Mouse (Mus musculus) thymus, postnatal 25 days (tissue): ENCODE results near the gene Tnp2.

Experiments used
- DNase-seq: peaks from one replicate; pipeline ENCODE4 v3.0.0; 2022

Gene Tnp2

GRCm38 (mm10) chr16:10767158-10767557 is 21.3 kb downstream of the Tnp2 start:
- peak; percentile 87 for DNase-seq

DNA sequence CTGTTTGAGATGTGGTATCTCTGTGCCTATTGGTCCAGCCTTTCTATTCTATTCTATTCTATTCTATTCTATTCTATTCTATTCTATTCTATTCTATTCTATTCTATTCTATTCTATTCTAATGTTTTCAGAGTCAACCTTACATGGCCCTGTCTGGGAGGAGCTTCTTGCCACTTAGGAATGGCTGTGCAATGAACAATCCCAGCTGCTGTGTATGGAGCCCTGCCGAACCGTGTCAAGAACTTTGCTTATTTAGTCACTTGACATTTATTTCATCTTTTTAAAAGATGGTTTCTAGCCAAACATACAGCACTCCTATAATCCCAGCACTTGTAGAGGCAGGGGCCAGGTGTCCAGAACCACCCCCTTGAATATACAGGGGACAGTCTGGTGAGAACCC is 24.1 kb downstream of the Tnp2 start:
- no peak for DNase-seq

DNA sequence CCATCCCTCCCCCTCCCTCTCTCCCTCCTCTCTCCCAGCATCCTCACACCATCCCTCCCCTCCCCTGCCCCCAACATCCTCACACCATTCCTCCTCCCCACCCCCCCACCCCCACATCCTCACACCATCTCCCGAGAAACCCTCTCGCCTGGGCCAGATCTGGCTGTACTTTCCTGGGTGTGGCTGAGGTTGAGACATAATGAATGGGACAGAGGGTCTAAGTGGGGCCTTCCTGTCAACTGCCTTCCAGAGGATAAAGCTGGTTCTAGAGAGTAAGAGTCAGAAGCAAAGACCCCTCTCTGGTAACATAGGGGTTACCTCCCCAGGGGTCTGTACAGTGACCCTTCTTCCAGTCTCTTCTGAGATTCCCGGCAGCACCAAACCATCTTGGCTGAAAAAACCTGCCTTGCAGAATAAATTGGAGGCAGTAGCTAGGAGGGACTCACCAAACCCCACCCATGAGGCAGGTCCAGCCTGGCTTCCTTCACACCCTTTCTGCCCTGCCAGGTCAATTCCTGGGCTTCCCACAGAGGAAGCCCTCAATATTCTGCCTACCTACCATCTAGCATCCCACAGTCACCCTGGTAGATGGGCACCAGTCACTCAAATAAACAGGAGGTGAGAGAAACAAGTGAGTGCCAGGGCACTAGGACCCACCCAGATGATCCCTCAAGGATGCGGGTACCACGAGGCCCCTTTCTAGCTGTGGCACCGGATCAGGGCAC is 24.8 kb downstream of the Tnp2 start:
- no peak for DNase-seq

DNA sequence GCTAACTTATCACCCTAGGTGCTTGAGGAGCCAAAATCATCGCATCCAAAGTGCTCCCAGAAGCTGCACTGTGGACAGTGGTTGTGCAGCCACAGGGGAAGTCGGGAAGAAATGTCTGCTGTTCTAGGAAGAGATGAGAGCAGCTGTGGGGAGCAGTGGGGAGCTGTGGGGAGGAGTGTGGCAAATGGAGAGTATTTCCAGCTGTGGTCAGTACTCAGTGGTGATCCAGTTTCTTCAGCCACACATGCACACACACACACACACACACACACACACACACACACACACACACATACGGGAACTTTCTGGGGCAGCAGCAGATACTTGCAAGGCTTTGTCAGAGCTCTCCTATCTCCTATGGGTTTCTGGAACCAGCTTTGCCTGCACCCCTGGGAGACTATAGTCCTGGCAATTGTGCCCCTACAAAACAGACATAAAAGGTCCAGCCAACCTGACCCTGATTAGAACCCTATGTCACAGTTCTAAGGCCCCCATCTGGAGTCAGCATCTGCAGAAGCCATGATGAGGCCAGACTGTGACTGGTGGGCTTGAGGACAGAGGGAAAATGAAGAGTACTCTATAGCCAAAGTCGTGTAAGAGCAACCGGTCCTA is 25.8 kb downstream of the Tnp2 start:
- no peak for DNase-seq

DNA sequence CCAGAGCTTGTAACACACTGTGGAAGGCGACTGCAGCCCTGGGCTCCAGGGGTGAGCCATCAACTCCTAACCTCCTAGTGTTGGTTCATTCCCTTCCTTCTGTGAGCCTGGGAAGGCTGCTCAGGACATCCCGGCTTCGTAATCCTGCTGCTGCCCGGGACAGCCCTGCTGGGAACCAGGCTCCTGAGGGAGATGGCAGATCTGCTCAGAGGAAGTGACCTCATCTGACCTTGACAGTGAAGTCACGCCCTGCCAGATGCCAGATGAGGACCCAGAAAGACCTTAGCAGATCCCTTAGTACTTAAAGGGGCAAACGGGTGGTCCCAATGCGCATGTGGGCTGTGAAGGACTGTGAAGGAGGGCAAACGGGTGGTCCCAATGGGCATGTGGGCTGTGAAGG is 27.3 kb downstream of the Tnp2 start:
- no peak for DNase-seq

DNA sequence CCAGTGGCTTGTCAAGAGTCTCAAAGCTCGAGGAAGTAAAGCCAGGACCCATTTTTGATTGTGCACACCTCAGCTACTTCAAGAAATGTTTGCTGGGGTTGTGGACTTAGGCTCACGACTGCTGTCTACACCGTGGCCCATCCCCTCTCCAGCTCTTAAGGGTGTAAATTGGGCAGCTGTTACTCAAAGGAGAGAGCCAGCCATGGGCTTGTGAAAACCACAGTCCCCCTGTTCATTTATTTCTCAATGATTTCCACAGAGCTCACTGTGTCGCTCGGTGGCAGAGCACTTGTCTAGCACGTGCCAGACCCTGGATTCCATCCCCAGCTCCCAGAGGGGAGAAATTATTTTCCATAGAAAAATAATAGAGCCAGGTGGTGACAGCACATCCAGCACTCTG is 32.3 kb downstream of the Tnp2 start:
- DNase-seq = no peak

GRCm38 (mm10) chr16:10754521-10755296 is 33.8 kb downstream of the Tnp2 start:
- DNase-seq = no peak

DNA sequence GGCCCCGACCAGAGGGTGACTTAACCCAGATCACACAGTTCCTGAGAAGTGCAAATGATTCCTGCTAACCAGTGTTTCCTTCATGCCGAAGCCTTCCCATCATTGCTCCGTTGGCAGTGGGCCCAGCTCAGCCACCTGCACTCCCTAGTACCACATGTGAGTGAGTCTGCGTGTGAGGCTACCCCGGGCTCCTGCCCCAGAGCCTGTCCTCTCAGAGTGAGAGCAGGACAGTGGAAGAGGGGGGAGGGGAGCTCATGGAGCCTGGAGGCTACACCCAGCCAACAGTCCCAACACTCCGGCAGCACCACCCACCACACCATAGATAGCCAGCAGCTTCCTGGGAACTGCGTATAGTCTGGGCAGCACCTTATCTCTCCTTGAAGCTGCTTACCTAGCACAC is 38.6 kb downstream of the Tnp2 start:
- DNase-seq = no peak

GRCm38 (mm10) chr16:10749226-10749625 is 39.2 kb downstream of the Tnp2 start:
- peak; percentile 58 for DNase-seq

DNA sequence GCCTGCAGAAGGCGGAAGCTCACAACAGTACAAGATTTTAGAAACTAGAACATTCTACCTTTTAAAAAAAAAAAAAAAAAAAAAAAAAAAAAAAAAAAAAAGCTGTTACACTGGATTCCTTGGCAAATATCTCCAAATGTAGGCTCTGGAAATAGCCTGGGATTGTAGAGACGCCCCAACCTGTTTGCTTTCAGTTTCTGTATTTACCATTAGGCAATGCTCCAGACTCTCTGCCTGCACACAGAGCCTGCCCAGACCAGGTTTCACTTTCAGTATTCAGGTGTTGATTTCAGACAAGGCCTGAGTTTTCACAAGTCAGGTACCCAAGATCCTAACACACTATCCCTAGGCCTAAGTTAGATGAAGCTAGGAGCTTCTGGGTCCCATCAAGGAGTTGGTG is 47.4 kb downstream of the Tnp2 start:
- DNase-seq = peak; percentile 41

GRCm38 (mm10) chr16:10739854-10740398 is 48.5 kb downstream of the Tnp2 start:
- DNase-seq = peak; percentile 46

DNA sequence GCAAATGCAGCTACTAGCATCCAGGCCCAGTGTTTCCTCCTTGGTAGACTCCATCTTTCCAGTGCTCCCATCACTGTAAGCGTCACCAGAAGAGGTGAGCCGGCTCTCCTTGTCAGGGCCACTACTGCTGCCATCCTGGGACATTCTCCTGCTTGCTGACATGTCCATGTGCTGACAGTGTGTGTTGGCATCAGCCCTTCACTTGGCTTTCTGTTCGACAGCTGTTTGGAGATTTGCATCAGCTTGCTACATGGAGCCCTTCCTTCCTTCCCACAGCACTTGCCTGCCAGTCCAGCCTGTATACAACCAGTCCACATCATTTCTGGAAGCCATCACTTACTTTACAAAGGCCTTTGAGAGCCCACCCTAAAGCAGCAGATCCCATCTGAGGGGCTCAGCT is 49.6 kb downstream of the Tnp2 start:
- no peak for DNase-seq
